Mouse (Mus musculus) kidney, postnatal 0 days (tissue): ENCODE results near the gene 1700042G07Rik. TPM values are rescaled to one million over a fixed set of nuclear protein-coding genes. Genes with fewer than 3 reads are reported as not detected.

Source experiments
- ATAC-seq: fragments of 200-750 bp; cut with Nextera tagmentation; replicated peaks from 2 replicates; pipeline ENCODE4 v1.8.0; 2017; ENCODE audit warnings: low read depth, moderate number of reproducible peaks, moderate TSS enrichment, moderate library complexity; ENCODE audit not compliant: low FRiP score
- DNase-seq: peaks from one replicate; pipeline ENCODE4 v3.0.0-alpha.2; 2016; ENCODE audit warnings: low spot score
- H3K27ac ChIP-seq: fragments of 300-500 bp; sonication (generic); 2 replicates; pipeline ENCODE4 v1.5.1; 2014; ENCODE audit warnings: mild to moderate bottlenecking
- H3K27me3 ChIP-seq: fragments of 300-500 bp; sonication (generic); 2 replicates; pipeline ENCODE4 v1.6.1; 2014; ENCODE audit warnings: low read length, mixed read lengths; ENCODE audit not compliant: insufficient read depth
- H3K36me3 ChIP-seq: fragments of 300-500 bp; sonication (generic); 2 replicates; pipeline ENCODE4 v1.6.1; 2014; ENCODE audit warnings: low read length, mixed read lengths; ENCODE audit not compliant: insufficient read depth
- H3K4me1 ChIP-seq: fragments of 300-500 bp; sonication (generic); replicated peaks from 2 replicates; pipeline ENCODE4 v1.6.1; 2014; ENCODE audit warnings: antibody characterized with exemption, low read length, mixed read lengths; ENCODE audit not compliant: insufficient read depth
- H3K4me2 ChIP-seq: fragments of 300-500 bp; sonication (generic); 2 replicates; pipeline ENCODE4 v1.6.1; 2014; ENCODE audit warnings: mild to moderate bottlenecking, low read length, moderate library complexity, mixed read lengths
- H3K4me3 ChIP-seq: fragments of 300-500 bp; sonication (generic); replicated peaks from 2 replicates; pipeline ENCODE4 v1.5.1; 2014; ENCODE audit warnings: low read depth, low read length
- H3K9ac ChIP-seq: fragments of 300-500 bp; sonication (generic); 2 replicates; pipeline ENCODE4 v1.6.1; 2014; ENCODE audit warnings: low read depth, low read length
- H3K9me3 ChIP-seq: fragments of 300-500 bp; sonication (generic); replicated peaks from 2 replicates; pipeline ENCODE4 v1.6.1; 2016; ENCODE audit warnings: low read length, inconsistent platforms, mixed read lengths
- CTCF ChIP-seq: IDR thresholded peaks from 2 replicates; pipeline ENCODE4 v1.5.1; 2016; ENCODE audit warnings: antibody characterized with exemption, low read depth, mild to moderate bottlenecking, moderate library complexity
- WGBS: fragments of 180-500 bp; shearing (Covaris S2); extraction: QIAGEN DNeasy Blood & Tissue Kit; methylation state at CpG from one replicate; pipeline ENCODE4 v1.1.7; 2014; 5-methylcytosine and 5-hydroxymethylcytosine counted together
- polyA plus RNA-seq: library from polyadenylated mRNA; unstranded; fragments of >200 nt; fragmentation: Nextera tagmentation; extraction: Ambion mirVana; gene quantifications from 2 replicates; pipeline ENCODE4 v1.2.1, GENCODE M21; 2015

1700042G07Rik gene
- polyA plus RNA-seq, 1 experiment from 2014 or later, result not detected

DNA sequence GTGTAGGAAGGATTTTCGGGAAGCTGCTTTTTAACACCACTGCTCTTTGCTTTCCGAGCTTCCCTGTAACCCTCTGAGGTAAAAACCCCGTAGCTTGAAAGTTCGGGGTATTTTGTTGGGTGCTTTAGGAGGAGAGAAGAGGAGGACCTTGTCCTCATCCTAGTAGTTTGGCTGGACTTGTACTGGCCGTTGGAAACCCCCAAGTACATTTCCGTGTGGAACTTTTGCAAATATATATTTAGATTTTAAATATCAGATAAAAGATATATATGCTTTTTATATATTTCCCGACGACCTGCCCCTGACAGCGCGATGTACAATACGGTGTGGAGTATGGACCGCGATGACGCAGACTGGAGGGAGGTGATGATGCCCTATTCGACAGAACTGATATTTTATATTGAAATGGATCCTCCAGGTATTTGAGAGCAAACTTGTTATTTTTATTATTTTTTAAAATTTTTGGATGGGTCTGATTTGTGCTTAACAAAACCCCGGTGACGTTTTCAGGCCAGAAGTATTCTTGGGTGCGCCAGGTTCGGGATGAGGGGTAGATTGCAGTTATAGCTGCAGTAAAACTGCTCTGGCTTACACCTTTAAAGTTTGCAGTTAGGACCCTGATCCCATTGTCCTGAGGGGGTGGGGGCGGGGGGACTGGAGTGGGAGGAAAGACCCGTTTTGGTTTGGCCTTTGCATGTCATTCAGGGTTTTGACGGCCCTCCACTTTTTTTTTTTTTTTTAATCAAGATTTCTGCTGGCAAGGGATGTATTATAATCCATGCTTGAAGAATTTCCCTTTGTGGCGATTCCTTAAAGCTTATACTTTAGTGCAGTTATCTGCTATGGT, 49.0 kb downstream of the 1700042G07Rik start:
- Histone ChIP-seq H3K4me2 (peak overlapping the region; percentile 72), H3K4me1 (peaks cover 7% of the 10 kb centered on the region; the same call in 1 of the 2 replicates), H3K36me3 (no peaks in the 10 kb centered on the region), H3K27me3 (no peaks in the 10 kb centered on the region), H3K4me3 (peak overlapping the region; percentile 73), H3K27ac (peak overlapping the region; percentile 98), H3K9me3 (no peaks in the 10 kb centered on the region), H3K9ac (peak overlapping the region; percentile 84)
- DNase-seq, result peak; percentile 62
- no peak for ATAC-seq
- under 1% methylated on average over 23 of the region's 23 CpGs for WGBS
- TF ChIP-seq CTCF, result no peak

DNA sequence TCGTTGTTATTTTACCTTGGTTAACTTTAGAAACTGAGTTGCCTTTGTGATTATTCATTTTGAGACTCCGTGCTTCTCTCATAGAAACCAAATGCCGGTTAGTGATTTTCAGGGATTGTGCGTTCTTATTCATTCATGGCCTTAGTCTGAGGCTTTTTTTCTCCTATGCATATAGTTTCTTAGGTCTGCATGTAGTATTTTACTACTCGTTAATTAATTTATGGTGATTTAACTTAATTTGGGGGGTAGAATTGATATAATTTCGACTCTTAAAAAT, 49.6 kb downstream of the 1700042G07Rik start:
- Histone ChIP-seq H3K9ac (peak overlapping the region; percentile 84; the same call in 1 of the 2 replicates), H3K27ac (no peak overlapping the region), H3K4me2 (peak overlapping the region; percentile 72), H3K9me3 (no peaks in the 10 kb centered on the region), H3K4me3 (peak overlapping the region; percentile 73), H3K36me3 (no peaks in the 10 kb centered on the region), H3K4me1 (peaks cover 7% of the 10 kb centered on the region; the same call in 1 of the 2 replicates), H3K27me3 (no peaks in the 10 kb centered on the region)
- WGBS, result 3% methylated on average over 6 of the region's 6 CpGs
- peak; percentile 36 for DNase-seq
- no peak for ATAC-seq
- no peak for TF ChIP-seq CTCF

Other genes starting within 250 kb of the 1700042G07Rik start
- not detected in 2 replicates for gene Dmbx1, start 233.4 kb upstream of the 1700042G07Rik start, polyA plus RNA-seq
- gene Faah, start 155.4 kb upstream of the 1700042G07Rik start, polyA plus RNA-seq, result 13.8 and 16.9 TPM in 2 replicates
- 18.7 and 22.2 TPM in 2 replicates for gene Nsun4, start 119.5 kb upstream of the 1700042G07Rik start, polyA plus RNA-seq
- 825 and 954 TPM in 2 replicates for gene Uqcrh, start 98.3 kb upstream of the 1700042G07Rik start, polyA plus RNA-seq
- gene Lrrc41, start 98.1 kb upstream of the 1700042G07Rik start, polyA plus RNA-seq, result 62.6 and 65.1 TPM in 2 replicates
- gene Rad54l, start 49.7 kb upstream of the 1700042G07Rik start, polyA plus RNA-seq, result 10.4 and 13.5 TPM in 2 replicates
- gene Pomgnt1, start 49.5 kb upstream of the 1700042G07Rik start, polyA plus RNA-seq, result 52.2 and 55.9 TPM in 2 replicates
- 4.5 and 4.9 TPM in 2 replicates for gene Lurap1, start 22.0 kb upstream of the 1700042G07Rik start, polyA plus RNA-seq
- gene Tspan1, start 5.8 kb upstream of the 1700042G07Rik start, polyA plus RNA-seq, result 16.5 and 20.0 TPM in 2 replicates
- gene Gm49337, start within 50 bp of the 1700042G07Rik start, polyA plus RNA-seq, result not detected in 2 replicates
- 13.9 and 18.6 TPM in 2 replicates for gene Pik3r3, start 48.2 kb downstream of the 1700042G07Rik start, polyA plus RNA-seq